Mouse (Mus musculus): ENCODE measurements around the gene Il25. TPM values are rescaled to one million over a fixed set of nuclear protein-coding genes. Genes with fewer than 3 reads are reported as not detected.

Il25 gene
- polyA plus RNA-seq, 1 experiment from 2014 or later = 1.3 TPM

GRCm38 (mm10) chr14:54925349-54926342 lies 6.8 kb upstream of the Il25 start, which contains the start of gene Efs:
Gene Efs, minus strand, starts transcription at chr14:54926126.
- H3K27me3 ChIP-seq (replicated peaks; ENCODE audit: control insufficient read depth, insufficient read depth, low read length) = no peaks in the 10 kb centered on the region
- ATAC-seq = peak; percentile 73
- H3K4me3 ChIP-seq (ENCODE audit: low read length) = peak within 1 kb of the TSS; percentile 48
- peak within 1 kb of the TSS; percentile 96 for H3K4me2 ChIP-seq (ENCODE audit: low read length)
- peaks cover 5% of the 10 kb centered on the region for H3K36me3 ChIP-seq (ENCODE audit: control insufficient read depth, insufficient read depth, low read length)
- WGBS = 2% methylated on average over 52 of the region's 57 CpGs
- H3K9me3 ChIP-seq (ENCODE audit: control insufficient read depth, low read length) = peaks cover 12% of the 10 kb centered on the region
- H3K27ac ChIP-seq (ENCODE audit: low read depth, low read length) = peak within 1 kb of the TSS; percentile 92
- H3K9ac ChIP-seq (ENCODE audit: low read depth, low read length) = peak within 1 kb of the TSS; percentile 78
- H3K4me1 ChIP-seq (ENCODE audit: control insufficient read depth, insufficient read depth, low read depth, low read length) = peaks cover 19% of the 10 kb centered on the region

GRCm38 (mm10) chr14:54926401-54927158 lies 5.9 kb upstream of the Il25 start:
- peak; percentile 56 for ATAC-seq
- 0% methylated on average over 51 of the region's 58 CpGs for WGBS
- peak overlapping the region; percentile 78 for H3K9ac ChIP-seq (ENCODE audit: low read depth, low read length)
- H3K4me3 ChIP-seq (ENCODE audit: low read length) = peak overlapping the region; percentile 48
- H3K4me2 ChIP-seq (ENCODE audit: low read length) = peak overlapping the region; percentile 96
- no peaks in the 10 kb centered on the region for H3K27me3 ChIP-seq (replicated peaks; ENCODE audit: control insufficient read depth, insufficient read depth, low read length)
- peaks cover 3% of the 10 kb centered on the region for H3K9me3 ChIP-seq (ENCODE audit: control insufficient read depth, low read length)
- H3K27ac ChIP-seq (ENCODE audit: low read depth, low read length) = peak overlapping the region; percentile 92
- peaks cover 19% of the 10 kb centered on the region for H3K4me1 ChIP-seq (ENCODE audit: control insufficient read depth, insufficient read depth, low read depth, low read length)
- H3K36me3 ChIP-seq (ENCODE audit: control insufficient read depth, insufficient read depth, low read length) = no peaks in the 10 kb centered on the region

- WGBS = 21% methylated on average over 7 of the region's 7 CpGs
- peak overlapping the region; percentile 92 for H3K27ac ChIP-seq (ENCODE audit: low read depth, low read length)
- peak overlapping the region; percentile 96 for H3K4me2 ChIP-seq (ENCODE audit: low read length)
- no peaks in the 10 kb centered on the region for H3K36me3 ChIP-seq (ENCODE audit: control insufficient read depth, insufficient read depth, low read length)
- H3K4me3 ChIP-seq (ENCODE audit: low read length) = peak overlapping the region; percentile 48
- ATAC-seq = no peak
- H3K4me1 ChIP-seq (ENCODE audit: control insufficient read depth, insufficient read depth, low read depth, low read length) = peaks cover 19% of the 10 kb centered on the region
- H3K9ac ChIP-seq (ENCODE audit: low read depth, low read length) = peak overlapping the region; percentile 78
- no peaks in the 10 kb centered on the region for H3K9me3 ChIP-seq (ENCODE audit: control insufficient read depth, low read length)
- H3K27me3 ChIP-seq (replicated peaks; ENCODE audit: control insufficient read depth, insufficient read depth, low read length) = no peaks in the 10 kb centered on the region
Observed at GRCm38 (mm10) chr14:54927296-54927695, 5.2 kb upstream of the Il25 start.

- no peak overlapping the region for H3K4me3 ChIP-seq (ENCODE audit: low read length)
- WGBS = 71% methylated on average over 5 of the region's 5 CpGs
- ATAC-seq = no peak
- H3K9ac ChIP-seq (ENCODE audit: low read depth, low read length) = no peak overlapping the region
- no peak overlapping the region for H3K27ac ChIP-seq (ENCODE audit: low read depth, low read length)
- peaks cover 24% of the 10 kb centered on the region for H3K4me1 ChIP-seq (ENCODE audit: control insufficient read depth, insufficient read depth, low read depth, low read length)
- no peaks in the 10 kb centered on the region for H3K36me3 ChIP-seq (ENCODE audit: control insufficient read depth, insufficient read depth, low read length)
- no peaks in the 10 kb centered on the region for H3K9me3 ChIP-seq (ENCODE audit: control insufficient read depth, low read length)
- H3K4me2 ChIP-seq (ENCODE audit: low read length) = no peak overlapping the region
- no peaks in the 10 kb centered on the region for H3K27me3 ChIP-seq (replicated peaks; ENCODE audit: control insufficient read depth, insufficient read depth, low read length)
Observed at GRCm38 (mm10) chr14:54929801-54930200, 2.7 kb upstream of the Il25 start.

GRCm38 (mm10) chr14:54930431-54930830 lies 2.1 kb upstream of the Il25 start:
- H3K4me1 ChIP-seq (ENCODE audit: control insufficient read depth, insufficient read depth, low read depth, low read length) = peaks cover 24% of the 10 kb centered on the region
- 26% methylated on average over 2 of the region's 2 CpGs for WGBS
- no peak for ATAC-seq

GRCm38 (mm10) chr14:54935904-54936830 lies 3.7 kb downstream of the Il25 start, which contains the start of gene Cmtm5:
Gene Cmtm5, plus strand, starts transcription at chr14:54936261.
- WGBS = 24% methylated on average over 8 of the region's 8 CpGs
- no peaks in the 10 kb centered on the region for H3K9me3 ChIP-seq (ENCODE audit: control insufficient read depth, low read length)
- ATAC-seq = peak; percentile 90
- H3K27me3 ChIP-seq (replicated peaks; ENCODE audit: control insufficient read depth, insufficient read depth, low read length) = no peaks in the 10 kb centered on the region; the same call in 1 of the 2 replicates
- peak within 1 kb of the TSS; percentile 63 for H3K27ac ChIP-seq (ENCODE audit: low read depth, low read length)
- no peaks in the 10 kb centered on the region for H3K36me3 ChIP-seq (ENCODE audit: control insufficient read depth, insufficient read depth, low read length)
- no peak within 1 kb of the TSS for H3K4me3 ChIP-seq (ENCODE audit: low read length)
- H3K9ac ChIP-seq (ENCODE audit: low read depth, low read length) = peak within 1 kb of the TSS; percentile 8; the same call in 1 of the 2 replicates
- H3K4me1 ChIP-seq (ENCODE audit: control insufficient read depth, insufficient read depth, low read depth, low read length) = peaks cover 5% of the 10 kb centered on the region
- H3K4me2 ChIP-seq (ENCODE audit: low read length) = peak within 1 kb of the TSS; percentile 2; the same call in 1 of the 2 replicates

More at GRCm38 (mm10) chr14:54930431-54930830, 2.1 kb upstream of the Il25 start:
- no peaks in the 10 kb centered on the region for H3K27me3 ChIP-seq (replicated peaks; ENCODE audit: control insufficient read depth, insufficient read depth, low read length)
- H3K36me3 ChIP-seq (ENCODE audit: control insufficient read depth, insufficient read depth, low read length) = no peaks in the 10 kb centered on the region
- H3K4me3 ChIP-seq (ENCODE audit: low read length) = no peak overlapping the region
- H3K9me3 ChIP-seq (ENCODE audit: control insufficient read depth, low read length) = no peaks in the 10 kb centered on the region
- H3K27ac ChIP-seq (ENCODE audit: low read depth, low read length) = no peak overlapping the region
- no peak overlapping the region for H3K4me2 ChIP-seq (ENCODE audit: low read length)
- H3K9ac ChIP-seq (ENCODE audit: low read depth, low read length) = no peak overlapping the region

- Histone ChIP-seq H3K27ac (ENCODE audit: low read depth, low read length) (peak overlapping the region; percentile 63; the same call in 1 of the 2 replicates), H3K4me3 (ENCODE audit: low read length) (no peak overlapping the region), H3K4me1 (ENCODE audit: control insufficient read depth, insufficient read depth, low read depth, low read length) (peaks cover 5% of the 10 kb centered on the region), H3K9me3 (ENCODE audit: control insufficient read depth, low read length) (no peaks in the 10 kb centered on the region), H3K36me3 (ENCODE audit: control insufficient read depth, insufficient read depth, low read length) (no peaks in the 10 kb centered on the region), H3K27me3 (replicated peaks; ENCODE audit: control insufficient read depth, insufficient read depth, low read length) (no peaks in the 10 kb centered on the region; the same call in 1 of the 2 replicates), H3K9ac (ENCODE audit: low read depth, low read length) (0 out of 2 replicates have a peak overlapping the region, but pooled peaks have one; percentile 8), H3K4me2 (ENCODE audit: low read length) (peak overlapping the region; percentile 2; the same call in 1 of the 2 replicates)
- ATAC-seq = no peak
- WGBS = 51% methylated on average over 6 of the region's 6 CpGs
Observed at GRCm38 (mm10) chr14:54936831-54937160, 4.3 kb downstream of the Il25 start.

All from hindbrain, embryonic 16.5 days (tissue).